Mouse (Mus musculus) retina, postnatal 1 day (tissue): ENCODE measurements around the gene Itga6.
A peak's percentile ranks its signal among the peaks of the same experiment; 100 is the strongest.

ENCODE experiments used
- DNase-seq: peaks from one replicate; pipeline ENCODE4 v3.0.0-alpha.2; 2012

Gene Itga6

GRCm38 (mm10) chr2:71863531-71864173 is 118.2 kb downstream of the Itga6 start:
- no peak for DNase-seq

- no peak for DNase-seq
Measured at GRCm38 (mm10) chr2:71865022-71865421, 119.6 kb downstream of the Itga6 start.

- DNase-seq = no peak
Measured at GRCm38 (mm10) chr2:71865935-71866334, 120.5 kb downstream of the Itga6 start.

GRCm38 (mm10) chr2:71866565-71866964 is 121.1 kb downstream of the Itga6 start:
- DNase-seq = no peak

GRCm38 (mm10) chr2:71867019-71867418 is 121.6 kb downstream of the Itga6 start:
- no peak for DNase-seq

GRCm38 (mm10) chr2:71867480-71867879 is 122.1 kb downstream of the Itga6 start:
- DNase-seq = no peak

GRCm38 (mm10) chr2:71868256-71868655 is 122.8 kb downstream of the Itga6 start:
- DNase-seq = no peak

- DNase-seq = no peak
Measured at GRCm38 (mm10) chr2:71872141-71872540, 126.7 kb downstream of the Itga6 start.

GRCm38 (mm10) chr2:71872801-71873443 is 127.5 kb downstream of the Itga6 start, which contains the start of gene Pdk1:
Pdk1 (plus strand) TSS chr2:71873224.
- DNase-seq = peak; percentile 98

- DNase-seq = no peak
Measured at GRCm38 (mm10) chr2:71873474-71874322, 128.3 kb downstream of the Itga6 start.

- DNase-seq = no peak
Measured at GRCm38 (mm10) chr2:71874422-71874821, 129.0 kb downstream of the Itga6 start.

GRCm38 (mm10) chr2:71874836-71875235 is 129.4 kb downstream of the Itga6 start:
- DNase-seq = no peak

GRCm38 (mm10) chr2:71877865-71878264 is 132.4 kb downstream of the Itga6 start:
- no peak for DNase-seq

GRCm38 (mm10) chr2:71878441-71878840 is 133.0 kb downstream of the Itga6 start:
- DNase-seq = no peak

GRCm38 (mm10) chr2:71878943-71879342 is 133.5 kb downstream of the Itga6 start:
- no peak for DNase-seq

- DNase-seq = no peak
Measured at GRCm38 (mm10) chr2:71882914-71883651, 137.7 kb downstream of the Itga6 start.

GRCm38 (mm10) chr2:71887269-71887668 is 141.9 kb downstream of the Itga6 start:
- no peak for DNase-seq

GRCm38 (mm10) chr2:71888437-71888836 is 143.0 kb downstream of the Itga6 start:
- no peak for DNase-seq

- peak; percentile 89 for DNase-seq
Measured at GRCm38 (mm10) chr2:71891536-71891935, 146.1 kb downstream of the Itga6 start.

GRCm38 (mm10) chr2:71892741-71893349 is 147.4 kb downstream of the Itga6 start:
- no peak for DNase-seq

GRCm38 (mm10) chr2:71895596-71896286 is 150.3 kb downstream of the Itga6 start:
- no peak for DNase-seq

GRCm38 (mm10) chr2:71897420-71897819 is 152.0 kb downstream of the Itga6 start:
- no peak for DNase-seq
